Mouse (Mus musculus) midbrain, embryonic 10.5 days (tissue): ENCODE results near the gene Gpr19. TPM values are rescaled to one million over a fixed set of nuclear protein-coding genes. Genes with fewer than 3 reads are reported as not detected.

Source experiments
- DNase-seq: peaks from one replicate; pipeline ENCODE4 v3.0.0-alpha.2; 2017; ENCODE audit warnings: low spot score
- H3K27ac ChIP-seq: fragments of 300-500 bp; sonication (generic); replicated peaks from 2 replicates; pipeline ENCODE4 v1.5.1; 2016; ENCODE audit warnings: mild to moderate bottlenecking
- H3K27me3 ChIP-seq: fragments of 300-500 bp; sonication (generic); 2 replicates; pipeline ENCODE4 v1.6.1; 2016; ENCODE audit warnings: low read depth, mild to moderate bottlenecking; ENCODE audit not compliant: poor library complexity, severe bottlenecking
- H3K36me3 ChIP-seq: fragments of 300-500 bp; sonication (generic); 2 replicates; pipeline ENCODE4 v1.6.1; 2016; ENCODE audit warnings: mild to moderate bottlenecking, moderate library complexity
- H3K4me1 ChIP-seq: fragments of 300-500 bp; sonication (generic); 2 replicates; pipeline ENCODE4 v1.6.1; 2016
- H3K4me3 ChIP-seq: fragments of 300-500 bp; sonication (generic); 2 replicates; pipeline ENCODE4 v1.5.1; 2016; ENCODE audit warnings: mild to moderate bottlenecking, moderate library complexity
- H3K9me3 ChIP-seq: fragments of 300-500 bp; sonication (generic); replicated peaks from 2 replicates; pipeline ENCODE4 v1.6.1; 2016; ENCODE audit warnings: mild to moderate bottlenecking
- WGBS: fragments of 180-500 bp; shearing (Covaris S2); methylation state at CpG from one replicate; pipeline ENCODE4 v1.1.7; 2016; 5-methylcytosine and 5-hydroxymethylcytosine counted together
- polyA plus RNA-seq: library from polyadenylated mRNA; unstranded; fragments of >200 nt; fragmentation: Nextera tagmentation; extraction: Ambion mirVana; gene quantifications from 2 replicates; pipeline ENCODE4 v1.2.1, GENCODE M21; 2016

Gene Gpr19
- polyA plus RNA-seq, 1 experiment from 2014 or later: 32.3 TPM

DNA sequence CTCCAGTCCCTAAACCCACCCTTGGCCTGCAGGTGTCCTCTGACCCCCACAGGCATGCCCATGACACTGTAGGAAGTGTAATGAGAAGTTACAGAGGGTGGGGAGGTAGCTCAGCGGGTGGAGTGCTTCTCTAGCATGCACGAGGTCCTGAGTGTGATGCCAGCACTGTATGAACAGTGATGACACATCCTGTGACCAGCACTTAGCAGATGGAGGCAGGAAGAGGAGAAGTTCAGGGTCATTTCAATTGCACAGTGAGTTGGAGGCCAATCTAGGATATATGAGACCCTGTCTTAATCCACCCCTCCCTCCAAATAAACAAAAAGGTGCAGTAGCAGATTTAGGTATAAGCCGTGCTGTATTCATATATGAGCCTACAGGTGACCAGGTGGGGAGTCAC is 48.4 kb downstream of the Gpr19 start:
- Histone ChIP-seq H3K9me3 (no peaks in the 10 kb centered on the region), H3K4me1 (peaks cover 12% of the 10 kb centered on the region), H3K36me3 (no peaks in the 10 kb centered on the region), H3K27me3 (no peaks in the 10 kb centered on the region), H3K4me3 (no peak overlapping the region), H3K27ac (no peak overlapping the region)
- 87% methylated on average over 3 of the region's 3 CpGs for WGBS
- DNase-seq: no peak

DNA sequence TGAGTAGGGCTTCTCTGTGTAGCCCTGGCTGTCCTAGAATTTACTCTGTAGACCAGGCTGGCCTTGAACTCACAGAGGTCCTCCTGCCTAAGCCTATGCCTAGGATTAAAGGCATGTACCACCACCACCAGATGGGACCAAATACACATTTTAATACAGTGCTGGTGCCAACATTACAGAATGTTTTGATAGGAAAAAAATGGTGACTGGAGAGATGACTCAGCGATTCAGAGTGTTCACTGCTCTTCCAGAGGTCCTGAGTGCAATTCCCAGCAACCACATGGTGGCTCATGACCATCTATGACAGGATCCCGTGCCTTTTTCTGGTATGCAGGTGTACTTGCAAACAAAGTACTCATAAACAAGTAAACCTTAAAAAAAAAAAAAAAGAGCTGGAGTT is 48.9 kb downstream of the Gpr19 start:
- no peak for DNase-seq
- H3K27me3 ChIP-seq: no peaks in the 10 kb centered on the region
- H3K36me3 ChIP-seq: no peaks in the 10 kb centered on the region
- no peak overlapping the region for H3K27ac ChIP-seq
- no peaks in the 10 kb centered on the region for H3K9me3 ChIP-seq
- H3K4me3 ChIP-seq: no peak overlapping the region
- H3K4me1 ChIP-seq: peaks cover 7% of the 10 kb centered on the region
- 84% methylated on average over 2 of the region's 2 CpGs for WGBS

DNA sequence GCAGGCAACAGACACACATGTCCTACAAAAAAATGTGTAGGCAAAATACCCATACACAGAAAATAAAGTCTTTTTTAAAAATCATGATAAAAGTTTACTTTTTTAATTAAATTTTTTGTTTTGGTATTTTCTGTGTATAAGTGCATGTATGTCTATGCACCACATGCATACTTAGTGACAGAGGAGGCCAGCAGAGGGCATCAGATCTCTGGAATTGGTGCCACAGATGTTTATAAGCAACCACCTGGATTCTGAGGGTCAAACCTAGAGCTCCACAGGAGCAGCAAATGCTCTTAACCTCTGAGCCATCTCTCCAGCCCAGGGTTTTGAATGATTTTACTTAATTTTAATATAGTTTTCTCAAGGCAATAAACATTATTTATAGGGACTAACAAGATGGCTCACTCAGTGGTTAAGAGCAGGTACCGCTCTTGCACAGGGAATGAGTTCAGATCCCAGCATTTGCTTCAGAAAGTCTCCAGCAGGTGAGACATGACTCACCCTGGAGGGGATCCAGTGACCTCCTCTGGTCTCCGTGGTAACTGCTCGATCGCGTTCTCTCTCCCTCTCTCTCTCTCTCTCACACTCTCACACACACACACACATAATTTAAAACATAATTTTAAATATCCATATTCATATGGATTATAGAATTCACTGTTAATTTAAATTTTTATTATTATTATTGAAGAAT is 50.0 kb downstream of the Gpr19 start:
- no peaks in the 10 kb centered on the region for H3K36me3 ChIP-seq
- H3K4me1 ChIP-seq: no peaks in the 10 kb centered on the region
- no peak overlapping the region for H3K4me3 ChIP-seq
- 78% methylated on average over 5 of the region's 5 CpGs for WGBS
- DNase-seq: peak; percentile 30
- H3K27me3 ChIP-seq: no peaks in the 10 kb centered on the region
- no peak overlapping the region for H3K27ac ChIP-seq
- no peaks in the 10 kb centered on the region for H3K9me3 ChIP-seq

GRCm38 (mm10) chr6:134847550-134847949 is 50.8 kb downstream of the Gpr19 start:
- Histone ChIP-seq H3K9me3 (no peaks in the 10 kb centered on the region), H3K27ac (no peak overlapping the region), H3K27me3 (no peaks in the 10 kb centered on the region), H3K4me1 (no peaks in the 10 kb centered on the region), H3K4me3 (no peak overlapping the region), H3K36me3 (no peaks in the 10 kb centered on the region)
- no peak for DNase-seq
- WGBS: 90% methylated on average over 4 of the region's 4 CpGs

DNA sequence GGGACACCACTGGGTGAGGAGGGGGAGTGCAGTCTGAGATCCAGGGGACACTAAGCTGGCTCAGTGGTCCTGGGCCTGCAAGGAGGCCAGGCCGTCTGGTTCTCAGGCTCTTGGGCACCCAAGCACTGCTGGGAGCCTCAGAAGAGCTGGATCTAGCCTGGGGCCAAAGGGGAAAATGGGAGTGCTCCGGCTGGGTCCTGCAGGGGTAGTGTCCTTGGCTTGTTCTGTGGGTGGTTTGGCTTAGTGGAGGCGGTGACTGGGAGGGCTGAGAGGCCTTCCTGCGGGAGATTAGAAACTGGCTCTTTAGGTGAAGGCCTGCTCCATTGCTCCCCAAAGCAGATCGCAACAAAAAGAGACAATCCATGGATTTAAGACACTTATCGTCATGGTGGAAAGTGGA is 52.1 kb downstream of the Gpr19 start:
- WGBS: 72% methylated on average over 6 of the region's 6 CpGs
- Histone ChIP-seq H3K36me3 (no peaks in the 10 kb centered on the region), H3K4me3 (no peak overlapping the region), H3K4me1 (no peaks in the 10 kb centered on the region), H3K27ac (peak overlapping the region; percentile 42), H3K9me3 (no peaks in the 10 kb centered on the region), H3K27me3 (no peaks in the 10 kb centered on the region)
- no peak for DNase-seq

DNA sequence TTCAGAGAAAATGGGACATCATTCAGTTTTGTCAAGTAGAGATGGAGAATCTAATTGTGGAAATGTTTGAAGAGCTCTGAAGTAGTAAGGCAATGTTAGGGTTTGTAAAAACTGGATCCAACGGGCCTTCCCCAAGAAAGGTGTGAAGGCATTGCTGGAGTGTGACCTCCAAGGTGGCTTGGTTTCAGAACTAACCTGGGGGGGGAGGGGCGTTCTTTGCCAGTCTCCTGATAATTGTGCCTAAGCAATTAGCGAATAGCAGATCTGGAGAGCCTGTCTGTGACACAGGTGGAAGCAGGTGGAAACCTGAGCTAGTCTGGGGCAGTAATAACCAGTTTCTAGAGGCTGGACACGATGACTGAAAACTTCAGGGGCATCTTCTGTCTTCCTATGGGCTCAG is 52.7 kb downstream of the Gpr19 start:
- 84% methylated on average over 4 of the region's 4 CpGs for WGBS
- no peaks in the 10 kb centered on the region for H3K36me3 ChIP-seq

GRCm38 (mm10) chr6:134840346-134840745 is 58.0 kb downstream of the Gpr19 start:
- WGBS: 78% methylated on average over 2 of the region's 2 CpGs
- no peak overlapping the region for H3K4me3 ChIP-seq
- H3K4me1 ChIP-seq: no peaks in the 10 kb centered on the region
- no peaks in the 10 kb centered on the region for H3K36me3 ChIP-seq
- H3K27me3 ChIP-seq: no peaks in the 10 kb centered on the region
- no peak overlapping the region for H3K27ac ChIP-seq
- no peak for DNase-seq
- no peaks in the 10 kb centered on the region for H3K9me3 ChIP-seq

More for the DNA sequence above, 52.7 kb downstream of the Gpr19 start:
- no peak for DNase-seq
- no peak overlapping the region for H3K27ac ChIP-seq
- H3K9me3 ChIP-seq: no peaks in the 10 kb centered on the region
- H3K4me1 ChIP-seq: no peaks in the 10 kb centered on the region
- no peaks in the 10 kb centered on the region for H3K27me3 ChIP-seq
- H3K4me3 ChIP-seq: no peak overlapping the region

DNA sequence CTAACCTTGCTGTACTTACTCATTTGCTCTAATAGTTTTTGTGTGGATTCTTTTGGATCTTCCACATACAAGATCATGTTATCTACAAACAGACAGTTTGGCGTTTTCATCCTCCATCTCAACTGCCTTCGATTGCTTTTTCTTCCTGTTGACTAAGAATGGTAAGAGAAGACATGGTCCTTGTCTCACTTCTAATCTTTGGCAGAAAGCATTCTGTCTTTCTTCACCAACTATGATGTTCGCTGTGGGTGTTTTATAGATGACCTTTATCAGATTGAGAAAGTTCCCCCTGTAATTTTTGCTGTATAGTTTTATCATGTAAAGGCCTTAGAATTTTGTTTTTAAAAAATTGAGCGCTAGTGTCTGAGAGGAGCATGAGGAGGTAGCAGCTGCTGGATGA is 60.3 kb downstream of the Gpr19 start:
- no peaks in the 10 kb centered on the region for H3K4me1 ChIP-seq
- no peaks in the 10 kb centered on the region for H3K9me3 ChIP-seq
- no peaks in the 10 kb centered on the region for H3K36me3 ChIP-seq
- H3K27ac ChIP-seq: no peak overlapping the region
- H3K27me3 ChIP-seq: no peaks in the 10 kb centered on the region
- DNase-seq: no peak
- no peak overlapping the region for H3K4me3 ChIP-seq
- 92% methylated on average over 4 of the region's 4 CpGs for whole genome bisulfite sequencing

DNA sequence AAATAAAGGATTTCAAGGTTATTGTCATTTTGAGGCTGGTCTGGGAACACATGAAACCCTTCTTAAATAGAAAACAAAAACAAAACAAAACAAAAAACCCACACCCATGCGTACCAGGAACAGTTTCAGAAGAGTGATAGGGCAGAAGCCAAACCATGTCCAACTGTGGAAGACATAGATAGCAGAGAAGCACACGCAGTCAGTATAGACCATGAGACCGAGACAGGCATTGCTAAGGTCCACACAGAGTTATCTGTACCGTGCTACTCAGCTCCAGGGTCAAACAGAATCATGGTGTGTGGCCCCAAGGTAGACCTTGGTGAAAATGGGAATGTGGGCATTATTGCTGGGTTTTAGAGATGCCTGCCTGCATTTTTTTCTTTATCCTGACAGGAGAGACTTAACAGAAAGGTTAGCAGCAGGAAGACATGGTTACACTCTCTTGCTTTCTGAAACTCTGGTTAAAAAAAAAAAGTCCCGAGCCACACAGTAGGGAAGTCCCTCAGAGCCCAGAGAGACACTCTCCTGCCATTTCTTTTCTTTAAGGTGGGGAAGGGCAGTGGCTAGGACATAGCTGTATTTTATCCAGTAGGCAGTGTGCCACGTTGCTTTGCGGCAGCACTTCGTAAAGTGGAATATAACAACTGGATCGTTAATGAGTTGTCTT is 63.7 kb downstream of the Gpr19 start:
- no peak for DNase-seq
- Histone ChIP-seq H3K27ac (no peak overlapping the region), H3K4me3 (no peak overlapping the region), H3K27me3 (peaks cover 5% of the 10 kb centered on the region; the same call in 1 of the 2 replicates), H3K9me3 (no peaks in the 10 kb centered on the region), H3K36me3 (no peaks in the 10 kb centered on the region), H3K4me1 (peaks cover 8% of the 10 kb centered on the region)
- WGBS: 84% methylated on average over 9 of the region's 9 CpGs

GRCm38 (mm10) chr6:134830776-134831175 is 67.6 kb downstream of the Gpr19 start:
- Histone ChIP-seq H3K27ac (peak overlapping the region; percentile 84; the same call in 1 of the 2 replicates), H3K9me3 (no peaks in the 10 kb centered on the region), H3K27me3 (peaks cover 5% of the 10 kb centered on the region; the same call in 1 of the 2 replicates), H3K4me1 (peaks cover 17% of the 10 kb centered on the region), H3K4me3 (peak overlapping the region; percentile 79), H3K36me3 (no peaks in the 10 kb centered on the region)
- WGBS: 3% methylated on average over 10 of the region's 10 CpGs
- DNase-seq: no peak

DNA sequence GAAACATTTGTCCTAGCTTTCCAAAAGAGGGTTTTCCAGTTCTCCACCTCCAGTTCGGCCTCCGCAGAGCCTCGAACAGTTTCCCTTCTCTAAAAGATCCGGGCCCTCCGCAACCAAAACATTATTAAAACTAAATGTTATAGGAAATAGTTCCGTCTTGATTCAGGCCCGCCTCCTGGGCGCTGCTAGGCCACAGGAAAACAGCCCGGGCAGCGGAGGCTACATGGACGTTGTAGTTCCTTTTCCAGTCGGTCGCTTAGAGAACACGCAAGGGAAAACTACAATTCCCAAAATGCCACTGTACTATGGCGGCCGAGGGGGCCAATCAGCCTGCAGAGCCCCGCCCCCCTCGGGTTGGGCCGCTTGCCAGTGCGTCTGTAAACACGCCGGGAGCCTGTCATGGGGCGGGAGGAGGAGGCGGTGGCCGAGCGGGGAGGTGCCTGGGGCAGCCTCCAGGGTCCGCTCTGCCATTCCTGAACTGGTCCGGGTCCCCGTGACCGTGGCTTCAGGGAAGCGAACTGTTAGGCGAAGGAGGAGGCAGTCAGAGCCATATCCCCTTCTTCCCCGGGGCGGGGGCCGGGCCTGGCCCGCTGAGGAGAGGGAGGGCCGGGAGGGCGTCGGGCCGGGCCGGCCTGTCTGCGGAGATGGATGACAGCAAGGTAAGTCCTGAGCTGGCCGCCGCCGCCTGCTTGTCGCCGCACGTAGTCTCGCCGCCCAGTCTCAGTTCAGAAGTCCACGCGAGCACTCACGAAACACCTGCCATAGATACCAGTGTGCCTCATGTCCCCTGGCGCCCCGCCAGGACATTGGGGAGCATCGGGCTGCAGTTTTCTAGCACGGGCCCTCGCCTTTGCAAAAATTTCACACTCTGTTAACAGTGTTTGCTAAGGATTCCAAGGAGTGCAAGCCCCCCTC is 68.3 kb downstream of the Gpr19 start, which contains the start of gene Crebl2:
TSS of gene Crebl2 (plus strand) at position 369 of the 915 bp plus-strand sequence.
- Histone ChIP-seq H3K9me3 (no peaks in the 10 kb centered on the region), H3K4me3 (peak within 1 kb of the TSS; percentile 79), H3K27ac (peak within 1 kb of the TSS; percentile 84), H3K4me1 (peaks cover 17% of the 10 kb centered on the region), H3K27me3 (peaks cover 5% of the 10 kb centered on the region; the same call in 1 of the 2 replicates), H3K36me3 (no peaks in the 10 kb centered on the region)
- under 1% methylated on average over 57 of the region's 58 CpGs for WGBS
- DNase-seq: peak; percentile 98

DNA sequence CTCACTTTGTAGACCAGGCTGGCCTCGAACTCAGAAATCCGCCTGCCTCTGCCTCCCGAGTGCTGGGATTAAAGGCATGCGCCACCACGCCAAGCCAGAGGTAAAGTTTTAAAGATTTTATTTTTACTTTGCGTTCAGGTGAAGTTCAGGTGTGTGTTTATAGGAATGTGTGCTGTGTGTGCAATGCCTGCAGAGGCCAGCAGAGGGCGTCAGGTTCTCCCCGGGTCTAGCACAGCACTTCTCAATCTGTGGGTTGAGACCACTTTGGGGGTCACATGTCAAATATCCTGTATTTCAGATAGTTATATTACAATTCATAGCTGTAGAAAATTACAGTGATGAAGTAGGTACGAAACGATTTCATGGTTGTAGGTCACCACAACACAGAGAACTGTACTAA is 75.5 kb downstream of the Gpr19 start:
- 66% methylated on average over 10 of the region's 10 CpGs for WGBS
- H3K27ac ChIP-seq: no peak overlapping the region
- no peaks in the 10 kb centered on the region for H3K27me3 ChIP-seq
- no peak overlapping the region for H3K4me3 ChIP-seq
- no peaks in the 10 kb centered on the region for H3K9me3 ChIP-seq
- H3K36me3 ChIP-seq: no peaks in the 10 kb centered on the region
- H3K4me1 ChIP-seq: no peaks in the 10 kb centered on the region
- peak; percentile 16 for DNase-seq
